Mouse (Mus musculus) kidney, adult 2 months (tissue): ENCODE measurements around the gene Nup62cl. TPM values are rescaled to one million over a fixed set of nuclear protein-coding genes. Genes with fewer than 3 reads are reported as not detected.

Experiments
- DNase-seq: peaks from one replicate; pipeline ENCODE4 v3.0.0; 2021
- H3K27ac ChIP-seq: fragments of 200-500 bp; 2 replicates; pipeline ENCODE4 v1.5.1; 2012; ENCODE audit warnings: low read depth, low read length, control low read depth, inconsistent platforms; ENCODE audit not compliant: insufficient read depth
- H3K27me3 ChIP-seq: fragments of 200-500 bp; replicated peaks from 2 replicates; pipeline ENCODE4 v1.6.1; 2012; ENCODE audit warnings: mild to moderate bottlenecking, moderate library complexity, low read length, inconsistent platforms; ENCODE audit not compliant: control insufficient read depth, insufficient read depth
- H3K36me3 ChIP-seq: fragments of 200-500 bp; 2 replicates; pipeline ENCODE4 v1.6.1; 2012; ENCODE audit warnings: mild to moderate bottlenecking, moderate library complexity, low read length, inconsistent platforms; ENCODE audit not compliant: control insufficient read depth, insufficient read depth
- H3K4me1 ChIP-seq: fragments of 200-500 bp; 2 replicates; pipeline ENCODE4 v1.6.1; 2011; ENCODE audit warnings: low read length; ENCODE audit not compliant: control insufficient read depth, insufficient read depth
- H3K4me3 ChIP-seq: fragments of 200-500 bp; 2 replicates; pipeline ENCODE4 v1.5.1; 2011; ENCODE audit warnings: mild to moderate bottlenecking, low read depth, low read length, control low read depth; ENCODE audit not compliant: insufficient read depth
- CTCF ChIP-seq: fragments of 200-500 bp; conservative IDR thresholded peaks from 2 replicates; pipeline ENCODE4 v1.5.1; 2011; ENCODE audit warnings: low read depth, mild to moderate bottlenecking, control low read depth, low read length, moderate library complexity, mixed read lengths; ENCODE audit not compliant: insufficient read depth, insufficient read length
- POLR2A ChIP-seq: fragments of 200-500 bp; IDR thresholded peaks from one replicate; pipeline ENCODE4 v1.6.1; 2011; ENCODE audit warnings: low read depth, low read length, control low read depth
- WGBS: fragments of 180-500 bp; shearing (Covaris S2); methylation state at CpG from one replicate; pipeline ENCODE4 v1.1.7; 2018; 5-methylcytosine and 5-hydroxymethylcytosine counted together
- polyA plus RNA-seq: library from polyadenylated mRNA; depleted of rRNA; stranded (reverse); fragments of >200 nt; gene quantifications from 2 replicates; pipeline ENCODE4 v1.2.3, GENCODE M21; 2012; rRNA removed

The Nup62cl gene
- 2.6 and 6.3 TPM in 2 replicates for polyA plus RNA-seq

DNA sequence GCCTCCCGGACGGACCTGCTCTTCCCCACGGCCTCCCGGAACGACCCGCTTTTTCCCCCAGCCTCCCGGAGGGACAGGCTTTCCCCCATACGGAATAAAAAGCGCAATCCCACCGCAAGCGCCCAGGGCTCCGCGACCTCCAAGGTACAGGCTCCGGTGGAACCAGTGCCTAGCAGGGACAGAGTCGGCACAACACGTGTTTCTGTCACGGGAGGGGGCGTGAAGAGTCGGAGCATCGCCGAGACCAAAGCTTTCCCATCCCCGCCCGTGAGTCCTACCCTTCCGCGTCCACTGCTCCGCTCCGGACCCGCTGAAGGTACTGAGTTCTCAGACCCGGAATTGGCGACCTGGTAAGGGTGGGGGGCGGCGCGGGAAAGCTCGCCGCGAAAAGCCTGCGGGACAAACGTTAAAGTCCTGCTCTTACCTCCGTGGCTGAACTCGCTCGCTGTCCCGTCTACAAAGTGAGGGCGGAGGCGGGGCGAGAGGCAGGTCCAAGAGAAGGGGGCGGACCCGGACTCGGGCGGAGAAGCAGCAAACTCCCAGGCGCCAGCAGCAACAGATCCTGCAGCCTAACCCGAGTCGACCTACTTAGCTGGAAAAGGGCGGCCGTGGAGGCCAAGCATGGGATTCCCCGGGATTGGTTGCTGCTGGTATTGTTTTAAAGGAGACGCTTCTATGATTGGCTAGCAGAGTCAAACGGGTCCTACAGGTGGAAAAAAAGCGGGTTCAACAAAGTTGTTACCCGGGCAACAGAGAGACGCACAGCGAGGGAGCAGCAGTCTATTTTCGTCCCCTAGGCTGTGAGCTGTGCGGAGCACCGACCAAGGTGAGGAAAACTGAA, at the start of gene Nup62cl, which contains the start of gene Pih1h3b:
TSS of gene Nup62cl (minus strand) at position 578 of the 841 bp plus-strand sequence.
TSS of gene Pih1h3b (plus strand) at position 745 of the 841 bp plus-strand sequence.
- Histone ChIP-seq H3K4me1 (no peaks in the 10 kb centered on the region), H3K27ac (no peak within 1 kb of the TSS), H3K36me3 (no peaks in the 10 kb centered on the region), H3K4me3 (peak within 1 kb of the TSS; percentile 54), H3K27me3 (peaks cover 2% of the 10 kb centered on the region)
- no peak for TF ChIP-seq CTCF
- no peak for TF ChIP-seq POLR2A
- 6% methylated on average over 59 of the region's 64 CpGs for WGBS
- DNase-seq = peak; percentile 78

DNA sequence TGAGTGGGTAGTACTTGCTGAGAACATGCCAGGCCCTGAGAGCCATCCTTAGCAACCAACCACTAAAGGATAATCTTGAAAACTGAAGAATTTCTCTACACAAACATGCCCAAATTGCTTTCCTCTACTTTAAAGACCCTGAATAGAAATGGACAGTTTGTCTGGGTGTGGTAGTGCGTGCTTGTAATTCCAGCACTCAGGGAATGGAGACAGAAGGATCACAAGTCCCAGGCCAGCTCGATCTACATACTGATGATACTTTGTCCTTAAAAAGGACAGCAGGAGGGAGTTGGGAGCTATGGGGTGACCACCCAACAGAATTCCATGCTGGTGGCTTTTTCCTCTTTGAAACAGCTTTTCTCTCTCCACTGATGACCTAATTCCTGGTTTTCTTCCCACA, 31.6 kb upstream of the Nup62cl start:
- no peaks in the 10 kb centered on the region for H3K27me3 ChIP-seq
- H3K36me3 ChIP-seq = no peaks in the 10 kb centered on the region
- H3K27ac ChIP-seq = no peak overlapping the region
- no peak for DNase-seq
- H3K4me3 ChIP-seq = no peak overlapping the region
- TF ChIP-seq POLR2A = no peak
- no peak for TF ChIP-seq CTCF
- WGBS = 89% methylated on average over 2 of the region's 2 CpGs
- H3K4me1 ChIP-seq = no peaks in the 10 kb centered on the region

DNA sequence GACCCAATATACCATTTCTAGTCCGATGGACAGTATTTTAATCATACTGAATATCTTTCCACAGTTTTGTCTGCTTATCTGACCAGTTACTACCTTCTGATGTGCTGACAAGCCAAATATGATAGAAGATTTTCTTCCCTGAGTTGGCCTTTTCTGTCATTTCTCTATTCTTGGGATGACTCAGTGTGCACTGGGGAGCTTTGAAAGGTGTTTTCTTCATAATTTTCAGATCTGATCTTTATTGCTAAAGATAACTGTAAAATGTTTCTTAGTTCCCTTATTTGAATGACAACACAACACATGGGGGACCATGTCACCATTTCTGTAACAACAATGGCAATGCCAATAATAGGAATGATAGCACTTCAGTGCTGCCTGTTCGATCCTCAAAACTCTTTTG, 20.0 kb upstream of the Nup62cl start:
- H3K4me1 ChIP-seq = no peaks in the 10 kb centered on the region
- WGBS = 96% methylated on average over 2 of the region's 2 CpGs
- TF ChIP-seq POLR2A = no peak
- no peak for TF ChIP-seq CTCF

DNA sequence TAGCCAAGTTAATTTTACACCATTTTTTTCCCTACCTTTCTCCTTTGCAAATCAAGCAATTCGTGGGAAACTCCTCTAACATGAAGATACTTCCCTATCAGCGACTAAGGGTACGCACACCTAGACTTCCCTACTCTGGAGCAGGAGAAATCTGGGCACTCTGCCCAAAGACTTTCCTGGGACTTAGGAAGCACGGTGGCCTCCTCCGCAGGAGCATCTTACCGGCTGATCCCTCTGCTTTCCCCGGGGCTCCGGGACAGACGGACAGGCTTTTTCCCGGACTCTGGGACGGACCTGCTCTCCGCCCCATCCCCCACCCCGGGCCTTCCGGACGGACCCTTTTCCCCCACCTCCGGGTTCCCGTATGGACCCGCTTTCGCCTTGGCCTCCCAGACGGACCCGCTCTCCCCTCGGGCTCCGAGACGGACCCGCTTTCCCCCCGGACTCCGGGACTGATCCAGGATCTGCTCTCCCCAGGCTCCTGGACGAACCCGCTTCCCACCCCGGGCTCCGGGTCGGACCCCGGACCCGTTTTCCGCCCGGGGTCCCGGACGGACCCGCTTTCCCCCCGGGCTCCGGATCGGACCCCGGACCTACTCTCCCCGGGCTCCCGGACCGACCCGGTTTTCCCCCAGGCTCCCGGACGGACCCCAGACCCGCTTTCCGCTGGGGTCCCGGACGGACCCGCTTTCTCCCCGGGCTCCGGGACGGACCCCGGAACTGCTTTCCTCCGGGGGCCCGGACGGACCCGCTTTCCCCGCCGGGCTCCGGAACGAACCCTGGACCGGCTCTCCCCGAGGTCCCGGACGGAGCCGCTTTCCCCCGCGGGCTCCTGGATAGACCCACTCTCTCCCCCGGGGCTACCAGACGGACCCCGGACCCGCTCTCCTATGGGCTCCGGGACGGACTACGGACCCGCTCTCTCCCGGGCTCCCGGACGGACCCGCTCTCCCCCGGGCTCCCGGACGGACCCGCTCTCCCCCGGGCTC, 1.3 kb downstream of the Nup62cl start:
- no peak overlapping the region for H3K4me3 ChIP-seq
- H3K27ac ChIP-seq = no peak overlapping the region
- DNase-seq = peak; percentile 0
- 3% methylated on average over 72 of the region's 90 CpGs for WGBS
- no peak for TF ChIP-seq CTCF
- no peak for TF ChIP-seq POLR2A
- no peaks in the 10 kb centered on the region for H3K4me1 ChIP-seq
- H3K36me3 ChIP-seq = no peaks in the 10 kb centered on the region
- peaks cover 2% of the 10 kb centered on the region for H3K27me3 ChIP-seq

More for the DNA sequence above, 20.0 kb upstream of the Nup62cl start:
- DNase-seq = no peak
- no peak overlapping the region for H3K27ac ChIP-seq
- H3K36me3 ChIP-seq = no peaks in the 10 kb centered on the region
- H3K4me3 ChIP-seq = no peak overlapping the region
- H3K27me3 ChIP-seq = no peaks in the 10 kb centered on the region

DNA sequence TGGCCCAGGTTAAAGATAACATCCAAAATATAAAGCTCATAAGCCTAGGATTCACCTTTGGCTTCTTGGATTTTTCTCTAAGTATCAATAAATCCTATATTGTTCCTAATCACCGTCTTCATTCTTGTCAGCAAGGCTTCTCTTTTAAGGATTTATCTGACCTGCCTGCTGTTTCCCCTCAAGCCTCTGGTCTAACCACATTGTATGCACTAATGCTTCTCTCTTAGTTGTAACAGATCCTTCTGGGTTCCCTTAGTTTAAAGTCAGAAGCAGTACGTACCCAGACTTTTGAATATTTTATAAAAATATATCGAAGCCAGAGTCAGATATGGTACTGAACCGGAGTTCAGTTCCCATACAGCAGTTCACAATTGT, 63.8 kb downstream of the Nup62cl start:
- H3K4me1 ChIP-seq = no peaks in the 10 kb centered on the region
- 81% methylated on average over 4 of the region's 4 CpGs for WGBS
- DNase-seq = no peak
- TF ChIP-seq CTCF = no peak
- TF ChIP-seq POLR2A = no peak
- H3K36me3 ChIP-seq = no peaks in the 10 kb centered on the region
- H3K27ac ChIP-seq = no peak overlapping the region
- no peaks in the 10 kb centered on the region for H3K27me3 ChIP-seq
- no peak overlapping the region for H3K4me3 ChIP-seq

DNA sequence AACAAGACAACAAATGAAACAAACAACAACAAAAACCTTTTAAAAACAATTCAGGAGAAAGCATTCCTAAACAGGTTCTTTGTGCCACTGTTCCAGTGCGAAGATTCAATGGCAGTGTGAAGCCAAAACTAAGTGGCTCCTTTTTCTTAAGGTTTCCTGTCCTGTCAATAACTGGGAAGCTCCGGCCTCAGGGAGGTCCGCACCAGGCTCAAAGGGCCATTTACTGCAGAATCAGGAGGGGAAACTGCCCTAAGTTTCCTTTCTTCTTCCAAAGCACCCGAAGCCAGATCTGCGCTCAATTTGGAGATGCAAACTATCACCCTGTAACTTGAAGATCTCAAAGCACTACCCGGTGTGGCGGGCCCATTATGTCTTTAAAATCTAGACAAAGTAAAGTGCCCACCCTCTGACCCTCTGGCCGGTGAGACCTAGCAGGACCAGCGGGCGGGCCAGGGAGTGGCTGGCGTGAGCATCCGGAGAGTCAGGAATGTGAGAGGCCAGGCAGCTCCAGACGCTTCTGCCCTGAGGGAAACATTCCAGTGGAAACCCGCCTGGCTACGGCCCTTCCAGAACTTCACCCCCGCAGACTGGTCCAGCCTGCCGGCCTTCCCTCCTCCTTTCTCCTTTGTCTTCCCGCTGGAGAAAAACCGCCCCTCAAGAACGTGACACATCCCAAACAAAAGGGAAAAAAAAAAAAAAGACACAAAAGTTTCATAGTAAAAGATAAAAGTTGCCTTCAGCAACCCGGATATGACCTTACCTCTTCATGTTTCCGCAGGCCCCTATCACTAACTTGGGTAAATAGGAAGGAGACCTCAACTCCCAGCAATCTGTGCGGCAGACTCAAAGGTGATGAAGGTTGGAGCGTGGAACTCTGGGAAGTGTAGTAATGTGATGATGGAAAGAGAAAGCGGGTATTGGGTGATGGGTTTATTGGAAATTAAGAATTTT, 64.5 kb downstream of the Nup62cl start, which contains the start of gene Rbm41:
TSS of gene Rbm41 (minus strand) at position 856 of the 951 bp plus-strand sequence.
- Histone ChIP-seq H3K4me1 (no peaks in the 10 kb centered on the region), H3K27ac (peak within 1 kb of the TSS; percentile 41), H3K27me3 (no peaks in the 10 kb centered on the region), H3K36me3 (no peaks in the 10 kb centered on the region), H3K4me3 (peak within 1 kb of the TSS; percentile 86)
- under 1% methylated on average over 25 of the region's 25 CpGs for WGBS
- DNase-seq = peak; percentile 65
- TF ChIP-seq CTCF (no peak), POLR2A (no peak)
